Mouse (Mus musculus): ENCODE measurements at regions not wholly inside any gene's neighbourhood (a gene's known extent, or its start where the extent isn't known, plus 50 kb on each side); places are given as distances from the start of the nearest gene placed in this dataset.

DNA sequence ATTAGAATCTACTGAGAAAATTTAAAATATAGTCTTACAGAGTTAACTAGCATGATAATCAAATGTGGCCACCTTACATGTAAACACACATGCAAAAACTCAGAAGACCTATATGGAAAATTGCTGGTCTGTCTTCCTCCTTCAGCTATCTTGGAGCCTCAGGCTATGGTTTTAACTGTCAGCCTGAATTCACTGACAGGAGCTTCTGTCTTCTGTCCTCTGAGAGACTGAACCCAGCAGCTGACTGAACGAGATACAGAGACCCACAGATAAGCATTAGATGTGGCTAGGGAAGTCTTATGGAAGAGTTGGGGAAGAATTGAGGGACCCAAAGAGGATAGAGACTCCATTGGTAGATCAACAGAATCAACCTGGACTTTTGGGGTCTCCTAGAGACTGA lies 360.0 kb upstream of the Meox2 start:
- DNase-seq (ENCODE audit: low spot score): no peak

DNA sequence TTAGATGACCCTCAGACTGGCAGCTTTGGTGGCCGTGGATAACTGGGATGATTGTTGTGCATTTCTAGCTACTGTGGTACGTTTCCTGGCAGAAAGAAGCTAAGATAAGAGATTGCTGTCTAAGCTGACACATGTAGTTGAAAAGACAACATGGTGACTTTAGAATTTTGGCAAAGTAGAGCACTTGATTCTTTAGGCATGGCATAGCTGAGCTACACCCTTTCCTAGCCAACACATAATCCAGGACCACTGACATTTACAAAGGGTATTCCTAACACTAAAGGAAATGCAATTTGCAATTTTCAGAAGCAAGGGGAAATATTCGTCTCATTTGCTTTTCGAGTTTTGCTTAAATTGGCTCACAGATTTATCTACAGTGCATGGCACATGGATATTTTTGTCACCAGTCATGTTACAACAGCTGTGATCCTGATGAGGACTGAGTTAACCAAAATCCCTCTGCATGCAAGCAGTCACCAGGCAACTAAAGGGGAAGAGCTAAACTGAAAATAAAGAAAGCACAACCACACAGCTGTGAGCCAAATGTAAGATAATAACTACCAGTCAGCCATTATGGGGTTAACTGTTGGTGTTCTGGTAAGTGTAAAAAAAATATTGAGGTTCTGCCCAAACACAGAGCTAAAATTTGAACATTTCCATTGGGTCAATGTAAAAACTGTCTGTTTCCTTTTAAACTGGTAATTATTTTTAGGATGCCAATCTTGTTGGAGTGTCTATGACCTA lies 342.9 kb upstream of the Meox2 start:
- no peak for DNase-seq (ENCODE audit: low spot score)

DNA sequence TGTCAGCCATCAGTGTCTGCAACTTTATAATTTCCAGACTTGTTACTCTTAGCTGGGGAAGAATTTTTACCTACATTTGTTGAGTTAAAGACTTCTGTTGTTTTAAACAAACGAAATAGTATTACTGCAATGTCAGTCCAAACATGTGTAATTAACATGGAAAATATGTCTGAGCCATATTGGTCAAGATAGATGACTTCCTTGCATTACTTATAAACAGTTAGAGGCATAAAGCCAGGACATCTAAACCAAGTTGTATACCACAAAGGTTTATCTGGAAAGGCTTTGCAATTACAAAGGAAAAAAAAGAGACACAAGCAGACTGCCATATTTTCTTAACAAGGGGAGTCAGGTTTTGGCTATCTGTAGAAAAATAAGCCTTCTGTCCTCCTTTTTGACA lies 342.2 kb upstream of the Meox2 start:
- no peak for DNase-seq (ENCODE audit: low spot score)

DNA sequence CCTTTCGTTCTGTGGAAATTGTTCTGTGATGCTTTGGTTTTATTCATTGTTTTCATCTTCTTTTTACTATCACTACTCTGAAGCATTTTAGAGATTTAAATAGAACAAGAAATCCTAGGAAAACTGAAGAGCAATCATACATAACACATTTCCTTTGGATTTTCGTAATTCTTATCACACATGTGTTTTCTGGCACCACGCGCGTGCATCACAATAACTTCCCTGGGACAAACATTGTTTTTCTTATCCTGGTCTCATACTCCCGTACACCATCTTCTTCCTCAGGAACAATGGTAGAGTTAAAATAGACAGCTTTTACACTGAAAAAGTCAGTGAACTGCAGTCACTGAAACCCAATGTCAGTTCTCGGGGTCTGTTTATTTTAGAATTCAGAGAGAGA lies 327.6 kb upstream of the Meox2 start:
- DNase-seq (ENCODE audit: low spot score): no peak

DNA sequence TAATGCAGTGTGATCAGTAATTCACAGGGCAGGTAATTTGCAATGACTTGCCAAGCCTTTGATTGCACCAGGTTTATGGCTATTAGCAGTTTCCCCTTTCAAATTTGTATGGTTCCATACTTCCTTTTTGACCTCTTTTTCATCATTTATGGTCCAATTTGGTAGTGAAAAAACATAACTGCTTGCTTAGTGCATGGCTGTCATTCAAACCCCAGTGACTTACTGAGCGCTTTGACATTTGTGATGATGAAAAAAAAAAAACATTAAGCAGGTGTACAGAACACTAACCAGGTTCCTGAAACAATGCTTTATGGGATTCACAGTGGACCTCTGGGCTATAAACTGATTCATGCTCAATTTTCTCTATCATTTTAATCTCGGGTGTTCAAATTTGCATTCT lies 317.5 kb upstream of the Meox2 start:
- no peak for DNase-seq (ENCODE audit: low spot score)

DNA sequence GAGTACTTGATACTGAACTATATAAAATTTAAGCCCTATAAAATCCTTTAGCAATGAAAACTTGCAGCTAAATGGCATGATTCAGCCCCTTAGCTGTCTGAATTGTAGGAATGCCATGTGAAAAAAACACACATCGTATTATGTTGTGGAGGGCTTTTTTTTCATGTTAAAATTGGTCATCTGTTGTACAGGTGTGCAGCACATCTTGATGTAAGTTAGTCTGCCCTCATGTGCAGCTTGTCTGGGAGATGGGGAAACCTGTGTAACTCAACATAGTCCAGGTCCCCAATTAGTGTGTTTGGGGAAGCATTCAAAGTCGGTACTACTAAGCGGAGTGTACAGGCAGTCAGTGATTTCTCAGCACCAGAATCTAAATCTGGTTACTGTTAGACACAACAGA lies 316.9 kb upstream of the Meox2 start:
- DNase-seq (ENCODE audit: low spot score): no peak

DNA sequence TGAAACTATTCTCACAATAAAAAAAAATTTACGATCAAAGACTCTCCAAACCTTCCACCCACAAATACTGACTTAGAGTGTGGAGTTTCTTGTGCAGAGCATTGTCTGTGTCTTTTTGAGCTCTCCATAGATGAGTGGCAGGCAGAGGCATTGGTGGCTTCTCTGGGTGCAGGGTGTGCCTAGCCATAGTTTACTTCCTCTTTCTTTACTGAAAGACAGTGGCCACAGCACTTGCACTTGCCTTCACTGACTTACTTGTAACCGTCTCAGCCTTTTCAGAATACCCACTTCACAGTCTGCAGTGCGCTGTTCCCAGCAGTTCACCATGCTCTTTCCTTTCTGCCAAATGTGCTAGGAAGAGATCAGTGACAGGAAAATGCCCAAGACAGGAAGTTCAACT lies 316.1 kb upstream of the Meox2 start:
- DNase-seq (ENCODE audit: low spot score): no peak

DNA sequence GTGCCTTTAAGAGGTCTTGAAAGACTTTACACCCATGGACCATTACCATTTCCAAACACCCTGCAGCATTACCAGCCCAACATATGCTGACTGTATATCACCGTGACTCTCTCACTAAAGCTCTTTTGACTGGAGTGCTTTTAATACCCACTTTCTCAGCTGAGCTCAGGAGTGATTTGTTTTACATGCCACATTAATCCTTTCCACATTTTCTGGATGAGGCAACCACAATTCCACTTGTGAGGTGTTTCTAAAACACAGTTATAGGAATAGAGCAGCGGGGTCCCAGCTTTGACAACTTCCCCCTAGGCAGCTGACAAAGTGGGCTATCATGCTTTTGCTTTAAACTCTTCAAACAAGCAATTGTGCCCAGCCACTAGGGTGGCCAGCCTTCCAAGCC lies 314.5 kb upstream of the Meox2 start:
- DNase-seq (ENCODE audit: low spot score): no peak

DNA sequence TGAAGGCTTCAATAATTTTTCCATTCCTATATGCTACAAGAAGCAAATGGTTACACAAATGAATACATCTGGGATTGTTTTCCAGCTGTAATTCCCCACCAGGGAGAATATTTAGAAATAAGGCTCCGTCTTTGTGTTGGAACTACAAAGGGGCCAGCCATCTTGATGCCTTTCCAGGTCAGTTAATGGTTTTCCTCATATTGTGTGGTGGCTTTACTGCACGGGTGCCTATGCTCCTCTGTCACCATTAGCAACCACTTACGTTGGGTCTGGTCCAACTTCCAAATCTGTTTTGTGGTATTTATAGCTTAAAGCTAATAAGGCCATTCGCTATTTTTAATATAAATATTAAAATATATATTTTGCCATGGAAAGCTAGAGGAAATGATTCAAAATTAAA lies 312.1 kb upstream of the Meox2 start:
- no peak for DNase-seq (ENCODE audit: low spot score)

DNA sequence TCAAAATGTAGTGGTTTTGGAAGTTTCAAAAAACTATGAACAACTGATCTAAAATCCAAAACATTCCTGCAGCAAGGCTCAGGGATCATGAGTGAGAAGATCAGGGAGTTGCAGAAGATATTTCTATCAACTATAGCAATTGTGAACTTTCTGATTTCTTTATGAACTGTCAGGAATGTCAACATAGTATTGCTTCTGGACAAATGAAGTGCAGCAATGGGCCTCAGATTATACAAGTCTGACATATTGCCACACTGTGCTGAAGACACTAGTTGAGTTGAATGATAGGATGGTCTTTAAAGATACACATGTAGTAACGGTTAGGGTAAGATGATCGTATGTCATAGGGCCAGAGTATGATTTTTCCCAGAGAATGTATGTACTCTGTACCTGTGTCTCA lies 290.4 kb upstream of the Meox2 start:
- no peak for DNase-seq (ENCODE audit: low spot score)

DNA sequence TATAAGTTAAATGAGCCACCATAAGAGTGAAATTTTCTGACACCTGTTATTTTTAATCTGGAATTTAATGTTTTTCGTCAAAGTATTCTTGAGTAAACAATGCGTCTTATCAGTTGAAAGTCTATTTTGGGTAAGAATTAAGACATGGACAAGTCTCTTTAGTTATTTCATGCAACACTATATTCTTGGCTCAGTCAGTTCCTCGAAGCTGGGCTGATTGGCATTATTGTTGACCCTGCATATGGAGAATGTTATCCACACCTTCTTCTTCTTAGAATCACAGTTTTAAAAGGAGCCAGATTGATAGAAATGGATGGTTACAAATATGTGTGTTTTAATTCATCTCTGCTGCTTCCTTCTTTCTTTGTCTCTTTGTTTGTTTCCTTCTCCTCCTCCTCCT lies 289.5 kb upstream of the Meox2 start:
- no peak for DNase-seq (ENCODE audit: low spot score)

DNA sequence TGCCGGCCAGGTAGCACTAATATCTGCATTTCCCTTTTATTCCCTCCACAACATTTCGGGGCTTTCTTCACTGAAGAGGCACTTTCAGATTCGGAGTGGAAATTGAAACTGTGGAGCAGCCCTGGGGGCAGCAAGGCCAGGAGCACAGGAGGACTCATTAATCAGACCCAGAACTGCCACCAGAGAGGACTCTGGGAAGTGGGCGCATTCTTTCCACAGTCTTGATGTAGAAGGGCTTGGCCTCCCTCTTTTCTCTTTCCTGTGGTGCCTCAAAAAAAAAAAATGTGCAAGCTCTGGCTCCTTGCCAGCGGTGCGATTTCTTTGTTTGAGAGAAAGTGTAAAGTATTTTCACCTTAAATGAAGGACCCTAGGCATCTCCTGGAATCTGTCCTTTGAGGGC lies 281.6 kb upstream of the Meox2 start:
- no peak for DNase-seq (ENCODE audit: low spot score)

DNA sequence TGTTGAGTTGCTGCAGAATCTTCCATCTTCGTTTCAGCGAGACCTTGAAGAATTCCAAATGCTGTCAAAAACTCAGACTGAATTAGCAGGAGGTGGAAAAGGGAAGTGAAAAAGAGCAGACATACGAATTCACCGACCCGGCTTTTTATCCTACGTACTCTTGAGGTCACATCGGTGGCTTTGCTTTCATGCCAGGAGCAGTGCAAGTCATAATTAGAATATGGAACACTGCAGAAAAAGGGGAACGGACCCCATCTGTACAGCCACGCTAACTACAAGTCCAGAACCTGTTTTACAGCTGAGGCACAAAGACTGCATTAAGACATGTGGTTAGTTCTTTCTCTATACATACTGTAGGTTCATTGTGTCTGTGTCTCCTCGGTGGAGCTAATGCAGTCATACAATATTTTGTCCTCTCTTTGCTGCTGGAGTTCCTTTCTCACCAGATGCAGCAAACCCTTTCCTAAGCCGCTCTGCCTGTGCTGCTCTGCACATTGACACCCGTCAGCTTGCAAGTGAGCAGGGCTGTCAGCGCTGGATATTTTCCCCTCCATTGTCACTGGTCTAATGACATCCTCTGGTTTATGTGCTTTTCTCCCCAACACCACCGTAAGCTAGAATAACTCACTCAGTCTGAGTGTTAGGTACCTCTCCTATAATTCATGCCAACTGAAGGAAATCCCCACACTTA lies 276.9 kb upstream of the Meox2 start:
- DNase-seq (ENCODE audit: low spot score): no peak

DNA sequence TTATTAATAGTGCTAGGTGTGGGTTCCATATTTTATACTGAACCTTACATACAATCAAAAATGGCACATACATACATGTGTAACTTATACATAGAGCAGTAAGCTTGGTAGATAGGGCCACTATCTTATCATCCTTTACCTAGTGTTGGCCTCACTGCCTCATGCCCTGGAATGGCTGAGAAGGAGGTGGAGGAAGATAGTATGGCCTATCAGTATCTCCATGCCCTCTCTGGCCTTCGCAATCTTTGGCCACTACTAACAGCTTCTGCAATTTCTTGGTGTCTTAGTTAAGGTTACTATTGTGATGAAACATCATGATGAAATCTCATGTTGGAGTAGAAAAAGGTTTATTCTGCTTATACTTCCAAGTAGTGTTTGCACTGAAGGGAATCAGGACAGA lies 265.4 kb upstream of the Meox2 start:
- no peak for DNase-seq (ENCODE audit: low spot score)

DNA sequence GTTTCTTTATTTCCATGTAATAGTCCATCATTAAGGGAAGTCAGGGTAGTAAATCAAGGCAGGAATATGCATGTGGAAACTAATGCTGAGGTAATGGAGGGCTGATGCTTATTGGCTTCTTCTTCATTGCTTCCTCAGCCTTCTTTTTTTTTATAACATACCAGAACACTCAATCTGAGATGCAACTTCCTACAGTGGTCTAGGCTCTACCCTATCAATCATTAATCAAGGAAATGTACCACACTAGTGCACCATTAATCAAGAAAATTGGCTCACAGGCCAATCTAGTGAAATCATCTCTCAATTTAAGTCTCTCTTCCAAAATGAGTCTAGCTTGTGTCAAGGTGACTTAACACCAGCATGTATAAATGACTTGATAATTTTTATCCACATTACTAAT lies 263.2 kb upstream of the Meox2 start:
- DNase-seq (ENCODE audit: low spot score): no peak

DNA sequence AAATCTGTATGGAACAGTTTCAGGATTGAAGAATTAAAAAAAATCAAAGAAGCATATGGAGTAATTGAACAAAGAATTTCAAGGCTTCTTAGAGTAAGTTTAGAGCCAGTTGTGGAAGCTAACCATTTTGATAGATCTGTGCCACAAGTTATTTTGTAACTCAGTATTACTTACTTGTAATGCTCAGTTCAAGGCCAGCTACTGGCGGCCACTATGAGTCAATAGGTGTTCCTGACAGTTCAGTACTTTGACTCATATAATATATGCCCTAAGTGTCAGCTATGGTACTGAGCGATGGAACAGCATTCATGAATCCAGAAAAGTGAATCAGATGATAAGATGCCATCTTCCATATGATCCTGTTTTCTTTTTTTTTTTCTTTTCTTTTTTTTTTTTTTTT lies 259.3 kb upstream of the Meox2 start:
- DNase-seq (ENCODE audit: low spot score): no peak

DNA sequence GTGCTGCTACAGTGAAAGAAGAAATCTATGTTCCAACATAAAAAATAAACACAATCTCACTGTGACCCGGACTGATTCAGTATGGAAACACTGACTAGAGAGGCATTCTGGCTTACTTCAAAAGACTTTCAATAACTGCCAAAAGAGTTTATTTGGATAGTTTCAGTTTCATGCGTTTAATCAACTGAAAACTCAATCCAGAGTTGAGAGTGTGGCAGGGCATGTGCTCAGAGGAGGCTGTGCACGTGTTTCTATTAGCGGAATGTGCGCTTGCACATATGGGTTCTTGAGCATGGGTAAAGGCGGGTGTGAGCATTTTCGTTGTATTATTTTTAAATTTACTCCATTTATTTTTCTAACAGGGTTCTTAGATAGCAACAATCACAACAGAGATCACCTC lies 245.2 kb upstream of the Meox2 start:
- DNase-seq (ENCODE audit: low spot score): no peak

DNA sequence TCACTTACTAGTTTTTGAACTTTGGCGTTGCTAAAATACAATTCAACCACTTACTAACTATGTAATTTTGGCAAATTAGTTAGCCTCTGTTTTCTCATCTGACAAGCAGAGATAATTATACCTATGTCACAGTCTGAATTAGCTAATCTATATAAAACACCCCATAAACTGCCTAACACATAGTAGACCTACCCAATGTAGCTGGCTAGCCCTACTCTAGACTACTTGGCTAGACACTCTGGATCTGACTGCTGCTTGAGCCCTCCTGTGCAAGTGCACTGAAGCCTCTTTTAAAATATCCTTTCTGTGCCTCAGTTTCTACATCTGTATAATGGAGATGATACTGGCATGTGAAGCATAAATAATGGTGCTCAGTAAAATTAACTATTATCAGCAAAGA lies 227.6 kb upstream of the Meox2 start:
- DNase-seq (ENCODE audit: low spot score): no peak

DNA sequence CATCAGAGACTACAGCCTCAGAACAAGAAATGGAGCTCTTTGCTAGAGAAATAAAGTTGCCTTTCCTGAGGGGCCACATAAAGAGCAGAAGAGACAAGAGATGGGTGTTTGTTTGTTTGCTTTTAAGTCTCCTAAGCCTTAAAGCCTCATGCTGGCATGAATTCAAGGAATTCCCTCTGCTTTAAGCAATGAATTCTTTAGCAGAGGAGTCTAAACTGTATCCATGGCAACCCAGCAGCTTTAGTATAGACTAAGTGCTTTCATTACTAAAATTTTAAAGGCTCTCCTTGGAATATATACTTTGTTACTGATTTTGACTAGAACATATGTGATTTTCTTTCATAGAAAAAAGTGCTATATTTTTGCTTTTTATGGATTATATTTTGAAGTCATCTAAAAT lies 195.0 kb upstream of the Meox2 start:
- DNase-seq (ENCODE audit: low spot score): no peak

DNA sequence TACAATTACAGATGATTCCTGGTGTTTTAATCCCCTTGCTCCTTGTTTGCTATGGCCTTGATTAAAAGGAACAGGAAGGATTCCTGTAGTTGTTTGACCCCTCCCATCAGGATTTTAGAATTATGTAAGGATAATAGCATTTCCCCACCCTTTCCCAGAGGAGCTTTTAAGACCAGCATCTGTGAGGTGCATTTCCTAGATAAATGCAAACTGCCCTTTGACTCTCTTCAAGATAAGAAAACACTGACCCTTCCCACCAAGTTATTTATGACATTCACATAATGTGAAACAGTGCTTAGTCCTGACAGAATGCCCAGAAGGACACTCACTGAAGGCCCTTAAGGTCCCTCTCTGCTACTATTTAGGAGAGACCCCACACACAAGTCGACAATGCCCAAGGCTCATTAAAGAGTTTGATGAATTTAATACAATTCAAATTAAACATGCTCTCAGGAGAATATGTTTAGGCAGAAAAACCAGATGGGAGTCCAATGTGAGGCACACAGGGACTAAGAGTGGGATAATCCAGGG lies 190.7 kb upstream of the Meox2 start:
- no peak for DNase-seq (ENCODE audit: low spot score)

DNA sequence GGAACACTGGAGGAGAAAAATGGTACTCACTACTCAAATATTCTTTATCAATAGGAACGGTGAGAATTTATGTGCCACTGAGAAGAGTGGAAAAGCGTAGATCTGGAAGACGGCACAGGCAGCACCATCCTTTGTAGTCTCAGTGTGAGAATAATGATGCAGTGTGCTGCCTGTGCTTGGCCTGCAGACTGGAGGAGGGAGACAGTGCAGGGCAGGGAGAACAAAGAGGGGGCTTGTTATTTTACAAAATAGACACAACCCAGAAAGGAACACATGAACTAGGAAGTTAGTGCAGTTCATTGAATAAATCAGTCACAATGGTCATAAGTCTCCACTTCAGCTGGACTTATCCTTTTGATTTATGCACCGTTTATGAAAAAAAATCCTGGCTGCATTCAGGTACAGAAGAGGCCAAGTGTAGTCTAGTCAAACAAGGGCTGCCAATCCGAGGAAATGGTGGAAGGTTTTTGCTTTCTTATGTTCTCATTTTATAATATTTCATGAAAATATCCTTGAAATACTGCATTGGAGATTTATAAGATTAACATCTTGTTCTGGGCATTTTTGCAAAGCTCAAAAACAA lies 190.0 kb upstream of the Meox2 start:
- DNase-seq (ENCODE audit: low spot score): no peak

DNA sequence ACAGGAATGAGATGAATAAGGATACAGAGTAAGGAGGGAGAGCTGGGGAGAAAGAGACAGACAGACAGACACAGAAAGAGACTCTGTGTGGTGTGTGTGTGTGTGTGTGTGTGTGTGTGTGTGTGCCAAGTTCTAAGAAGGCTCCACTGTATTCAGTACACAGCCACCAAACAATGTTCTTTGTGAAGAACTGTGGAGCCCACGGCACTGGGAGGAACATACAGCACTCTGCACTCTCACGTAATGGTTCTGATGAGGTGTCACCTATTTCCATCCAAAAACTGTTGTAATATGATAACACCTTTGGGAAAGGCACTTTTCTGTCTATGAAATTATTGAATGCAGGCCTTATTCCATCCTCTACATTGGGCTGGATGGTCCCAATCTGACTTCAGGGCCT lies 184.8 kb upstream of the Meox2 start:
- DNase-seq (ENCODE audit: low spot score): no peak

DNA sequence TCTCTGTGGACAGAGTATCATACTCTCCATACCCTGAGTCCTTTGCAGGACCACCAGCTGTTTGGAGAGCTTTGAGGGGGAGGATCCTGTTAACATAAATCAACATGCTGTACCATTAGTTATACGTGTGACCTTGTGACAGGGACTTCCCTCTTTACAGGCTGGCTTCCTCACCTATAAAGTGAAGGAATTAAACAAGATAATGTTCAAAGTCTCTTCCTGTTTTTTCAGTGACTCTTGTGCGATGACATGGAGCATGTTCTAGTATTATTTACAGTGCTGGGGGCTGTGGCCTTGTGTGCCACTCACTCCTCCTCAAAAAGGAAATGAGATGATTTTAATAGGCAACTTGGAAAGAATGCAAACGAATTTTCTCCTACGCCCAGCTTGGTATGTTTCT lies 182.1 kb upstream of the Meox2 start:
- no peak for DNase-seq (ENCODE audit: low spot score)
